Mouse (Mus musculus) CH12.LX (cell line): Measurements from ENCODE around the gene Rgs11. TPM values are rescaled to one million over a fixed set of nuclear protein-coding genes. Genes with fewer than 3 reads are reported as not detected.
"Not testable (repeated sequence)": the region's sequence is repeated elsewhere in the genome, so short reads cannot be mapped to it uniquely, and the experiment has no call there.

Experiments used
- DNase-seq: peaks from one replicate; pipeline ENCODE4 v3.0.0-alpha.2; 2013; ENCODE audit errors: extremely low read depth
- H3K27ac ChIP-seq: 2 replicates; pipeline ENCODE4 v1.5.1; 2012; ENCODE audit warnings: low read depth, mild to moderate bottlenecking, control low read depth, moderate library complexity; ENCODE audit not compliant: insufficient read depth
- H3K27me3 ChIP-seq: replicated peaks from 2 replicates; pipeline ENCODE3; 2012; ENCODE audit warnings: inconsistent platforms
- H3K36me3 ChIP-seq, 2 experiments: replicated peaks in 1 of 2; 2 replicates each; pipeline versions ENCODE3 to v1.6.1; 2012; ENCODE audit warnings: inconsistent platforms in 1 of 2, low read length in 1 of 2, mild to moderate bottlenecking in 1 of 2, mixed read lengths in 1 of 2, moderate library complexity in 1 of 2; ENCODE audit not compliant: control insufficient read depth in 1 of 2, insufficient read depth in 1 of 2
- H3K4me1 ChIP-seq, 2 experiments: 2 replicates each; pipeline ENCODE4 v1.6.1; 2012; ENCODE audit warnings: inconsistent platforms in 1 of 2, moderate library complexity in 1 of 2; ENCODE audit not compliant: insufficient read depth in 2 of 2, control insufficient read depth in 1 of 2
- H3K4me2 ChIP-seq: 2 replicates; pipeline ENCODE4 v1.6.1; 2012; ENCODE audit warnings: low read depth, mild to moderate bottlenecking, control low read depth; ENCODE audit not compliant: poor library complexity, insufficient read depth, severe bottlenecking
- H3K4me3 ChIP-seq, 3 experiments: fragments of 150-350 bp in 1 of 3; sonication (generic) in 1 of 3; replicated peaks in 1 of 3; 2 replicates each; pipeline versions ENCODE3 to v1.5.1; 2011 to 2012; ENCODE audit warnings: low read depth in 2 of 3, low read length in 2 of 3, mild to moderate bottlenecking in 2 of 3, moderate library complexity in 2 of 3, control low read depth in 1 of 3, improper control_type of control experiment in 1 of 3, inconsistent platforms in 1 of 3, mixed read lengths in 1 of 3; ENCODE audit not compliant: poor library complexity in 1 of 3
- H3K79me2 ChIP-seq: replicated peaks from 2 replicates; pipeline ENCODE4 v1.6.1; 2012; ENCODE audit warnings: mild to moderate bottlenecking, moderate library complexity; ENCODE audit not compliant: control insufficient read depth, poor library complexity, insufficient read depth, severe bottlenecking; ENCODE audit errors: extremely low read depth
- H3K9ac ChIP-seq: 2 replicates; pipeline ENCODE4 v1.6.1; 2012; ENCODE audit warnings: low read depth, mild to moderate bottlenecking, control low read depth, moderate library complexity; ENCODE audit not compliant: insufficient read depth
- H3K9me3 ChIP-seq: replicated peaks from 2 replicates; pipeline ENCODE3; 2012; ENCODE audit warnings: low read length, inconsistent platforms, mixed read lengths
- CTCF ChIP-seq, 2 experiments: IDR thresholded peaks in 1 of 2; conservative IDR thresholded peaks in 1 of 2; 2 replicates each; pipeline ENCODE4 v1.5.1; 2011 to 2012; ENCODE audit warnings: low read depth in 2 of 2, low read length in 2 of 2, improper control_type of control experiment in 1 of 2, inconsistent platforms in 1 of 2, mild to moderate bottlenecking in 1 of 2, moderate library complexity in 1 of 2
- E2F4 ChIP-seq: IDR thresholded peaks from 2 replicates; pipeline ENCODE4 v1.6.1; 2011; ENCODE audit warnings: low read depth, low read length, improper control_type of control experiment; ENCODE audit not compliant: insufficient replicate concordance
- ELF1 ChIP-seq: IDR thresholded peaks from 2 replicates; pipeline ENCODE4 v1.6.1; 2014; ENCODE audit warnings: low read depth, mild to moderate bottlenecking, inconsistent platforms, low read length, improper control_type of control experiment
- IRF4 ChIP-seq: IDR thresholded peaks from 2 replicates; pipeline ENCODE4 v1.6.1; 2014; ENCODE audit warnings: low read depth, mild to moderate bottlenecking, inconsistent platforms, low read length, improper control_type of control experiment
- JUN ChIP-seq: IDR thresholded peaks from 2 replicates; pipeline ENCODE4 v1.6.1; 2011; ENCODE audit warnings: low read depth, mild to moderate bottlenecking, low read length, improper control_type of control experiment, moderate library complexity; ENCODE audit not compliant: insufficient read depth
- JUND ChIP-seq: conservative IDR thresholded peaks from 2 replicates; pipeline ENCODE4 v1.6.1; 2011; ENCODE audit warnings: low read depth, low read length, improper control_type of control experiment
- KAT2A ChIP-seq: IDR thresholded peaks from 2 replicates; pipeline ENCODE4 v1.6.1; 2012; ENCODE audit warnings: low read length, improper control_type of control experiment, inconsistent platforms; ENCODE audit not compliant: insufficient replicate concordance
- MAX ChIP-seq: IDR thresholded peaks from 2 replicates; pipeline ENCODE4 v1.6.1; 2011; ENCODE audit warnings: low read length, improper control_type of control experiment
- MEF2A ChIP-seq: IDR thresholded peaks from 2 replicates; pipeline ENCODE4 v1.6.1; 2014; ENCODE audit warnings: low read depth, mild to moderate bottlenecking, inconsistent platforms, low read length, improper control_type of control experiment, borderline replicate concordance
- MXI1 ChIP-seq: IDR thresholded peaks from 2 replicates; pipeline ENCODE4 v1.6.1; 2011; ENCODE audit warnings: mild to moderate bottlenecking, low read depth, low read length, improper control_type of control experiment
- POLR2A ChIP-seq: IDR thresholded peaks from 2 replicates; pipeline ENCODE4 v1.6.1; 2011; ENCODE audit warnings: low read depth, mild to moderate bottlenecking, improper control_type of control experiment, low read length
- RAD21 ChIP-seq: IDR thresholded peaks from 2 replicates; pipeline ENCODE4 v1.6.1; 2011; ENCODE audit warnings: low read depth, mild to moderate bottlenecking, low read length, improper control_type of control experiment, moderate library complexity
- SMC3 ChIP-seq: IDR thresholded peaks from 2 replicates; pipeline ENCODE4 v1.6.1; 2011; ENCODE audit warnings: low read depth, low read length, improper control_type of control experiment
- TCF12 ChIP-seq: IDR thresholded peaks from 2 replicates; pipeline ENCODE4 v1.6.1; 2014; ENCODE audit warnings: low read depth, mild to moderate bottlenecking, inconsistent platforms, low read length, improper control_type of control experiment
- UBTF ChIP-seq: IDR thresholded peaks from 2 replicates; pipeline ENCODE4 v1.6.1; 2012; ENCODE audit warnings: low read depth, mild to moderate bottlenecking, inconsistent platforms, low read length, improper control_type of control experiment, moderate library complexity
- USF1 ChIP-seq: IDR thresholded peaks from 2 replicates; pipeline ENCODE4 v1.6.1; 2014; ENCODE audit warnings: low read depth, mild to moderate bottlenecking, inconsistent platforms, low read length, improper control_type of control experiment
- ZMIZ1 ChIP-seq: IDR thresholded peaks from 2 replicates; pipeline ENCODE4 v1.6.1; 2012; ENCODE audit warnings: low read depth, mild to moderate bottlenecking, inconsistent platforms, low read length, improper control_type of control experiment
- dilution Hi-C: fragments of 300-500 bp; cut with MboI; formaldehyde crosslinking; loops from 2 replicates; pipeline ENCODE4 v1.14.3; 2020; ENCODE audit warnings: low sequenced_read_pairs; ENCODE audit not compliant: extremely low pct_unique_long_range_greater_than_20kb, extremely low pct_ligation_motif_present
- in situ Hi-C: fragments of 300-500 bp; cut with MboI; formaldehyde crosslinking; loops from 3 replicates; pipeline ENCODE4 v1.14.3; 2019; ENCODE audit warnings: low sequenced_read_pairs, low pct_ligation_motif_present, low pct_unique_long_range_greater_than_20kb, mixed read lengths
- polyA plus RNA-seq: library from polyadenylated mRNA; unstranded; fragments of >175 nt; gene quantifications from 2 replicates; pipeline ENCODE4 v1.2.1, GENCODE M21; 2012; ENCODE audit warnings: low read depth; ENCODE audit not compliant: insufficient read length
- total RNA-seq, 2 experiments: library from RNA; depleted of rRNA; stranded (reverse); fragments of 300-350 nt in 1 of 2; fragments of >200 nt in 1 of 2; gene quantifications; 2 replicates each; pipeline ENCODE4 v1.2.3; 2012 to 2014

Gene Rgs11
- total and polyA plus RNA-seq, 3 experiments: 0.13 to 8.1 (median 0.40) TPM

GRCm38 (mm10) chr17:26168039-26168438 lies 34.7 kb upstream of the Rgs11 start (continued):
- TF ChIP-seq KAT2A (no peak), JUND (no peak; the same call in 1 of the 2 replicates), RAD21 (no peak), E2F4 (no peak), MAX (peak; percentile 49; the same call in 1 of the 2 replicates), MXI1 (peak; percentile 43; the same call in 1 of the 2 replicates), TCF12 (peak; percentile 54; the same call in 1 of the 2 replicates), ZMIZ1 (no peak)
- TF ChIP-seq, all 38 proteins: peak for 14

GRCm38 (mm10) chr17:26175248-26175647 lies 27.5 kb upstream of the Rgs11 start:
- H3K27me3 ChIP-seq, H3K9ac ChIP-seq, in situ Hi-C loops, DNase-seq, H3K79me2 ChIP-seq, H3K4me2 ChIP-seq, H3K27ac ChIP-seq, H3K4me3 ChIP-seq, dilution Hi-C loops, H3K4me1 ChIP-seq, H3K9me3 ChIP-seq: not testable (repeated sequence)
- peaks cover 11 to 67% of the 10 kb centered on the region in 2 experiments for H3K36me3 ChIP-seq
- peak; percentile 2; the same call in 1 of the 2 replicates for TF ChIP-seq SMC3
- peak in 1 of 2 experiments; percentile 28; a peak in 2 of 4 replicates for TF ChIP-seq CTCF (conservative IDR thresholded peaks at IDR 0.05 in 1 of 2, IDR thresholded peaks at IDR 0.05 in 1 of 2; ENCODE audit: low read depth in 2 of 2, low read length in 2 of 2)

- in situ Hi-C loops: no loop called here
- H3K4me1 ChIP-seq: no peaks in the 10 kb centered on the region
- no peak overlapping the region for H3K9ac ChIP-seq
- no peak overlapping the region for H3K4me3 ChIP-seq
- H3K27me3 ChIP-seq: no peaks in the 10 kb centered on the region
- dilution Hi-C loops: no loop called here
- TF ChIP-seq JUN (no peak), IRF4 (no peak), ELF1 (no peak), UBTF (no peak), USF1 (no peak), MXI1 (no peak), POLR2A (no peak), MEF2A (no peak)
- H3K79me2 ChIP-seq: peaks cover 3% of the 10 kb centered on the region; the same call in 1 of the 2 replicates
- peaks cover 24 to 76% of the 10 kb centered on the region in 2 experiments for H3K36me3 ChIP-seq
- DNase-seq: no peak
- no peak overlapping the region for H3K4me2 ChIP-seq
- H3K27ac ChIP-seq: no peak overlapping the region
- no peaks in the 10 kb centered on the region for H3K9me3 ChIP-seq
Measured at GRCm38 (mm10) chr17:26178611-26179010, 24.1 kb upstream of the Rgs11 start.
